Mouse (Mus musculus): ENCODE measurements around the gene Alkbh2.

The Alkbh2 gene

DNA sequence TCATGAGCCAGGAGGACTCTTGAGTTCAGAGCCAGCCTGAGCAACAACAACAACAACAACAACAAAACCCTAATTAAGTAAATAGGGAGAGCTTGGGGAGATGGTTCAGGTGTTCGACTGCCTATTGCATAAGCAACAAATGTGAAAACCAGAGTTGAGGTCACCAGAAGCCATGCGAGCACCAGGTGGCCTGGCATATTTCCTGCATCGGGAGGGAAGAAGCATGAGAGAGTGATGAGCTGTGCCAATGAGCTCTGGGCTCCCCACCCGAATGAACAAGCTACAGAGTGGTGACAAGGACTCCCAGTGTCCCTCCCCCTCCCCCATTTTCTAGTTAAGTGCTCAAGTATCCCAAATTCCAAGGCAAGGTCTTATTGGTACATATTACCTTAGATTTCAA is 26.1 kb downstream of the Alkbh2 start:
- DNase-seq (ENCODE audit: low spot score in 2 of 2) = no peak

DNA sequence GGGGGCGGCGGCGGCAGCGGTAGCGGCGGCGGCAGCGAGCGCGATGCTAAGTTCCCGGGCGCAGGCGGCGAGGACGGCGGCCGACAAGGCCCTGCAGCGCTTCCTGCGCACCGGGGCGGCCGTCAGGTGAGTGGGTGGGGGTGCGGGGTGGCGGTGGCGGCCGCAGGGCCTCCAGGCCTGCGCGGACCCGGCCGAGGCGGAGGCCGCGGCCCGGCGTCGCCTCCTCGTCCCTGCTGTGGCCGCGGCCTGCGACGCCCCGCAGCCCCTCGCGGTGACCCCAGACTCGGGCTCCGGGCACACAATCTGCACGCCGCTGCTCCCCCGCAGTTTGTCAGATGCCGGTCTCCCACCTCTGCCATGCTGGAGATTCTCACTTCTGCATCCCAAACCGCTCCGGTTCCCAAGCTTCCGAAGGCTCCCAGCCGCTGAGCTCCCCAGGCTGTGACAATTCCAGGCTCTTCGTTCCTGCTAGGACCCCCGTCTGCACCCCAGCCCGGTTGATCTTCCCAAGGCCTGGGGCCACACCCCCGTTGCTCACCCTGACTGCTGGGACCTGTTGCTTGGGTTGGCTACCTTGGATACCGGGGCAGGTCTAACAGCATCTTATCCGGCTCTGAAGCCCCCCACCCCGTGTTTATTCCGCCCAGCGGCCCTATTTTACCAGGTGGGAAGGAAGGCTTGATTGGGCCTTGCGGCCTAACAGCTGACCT is 27.5 kb downstream of the Alkbh2 start:
- DNase-seq (ENCODE audit: low spot score in 2 of 2) = no peak

DNA sequence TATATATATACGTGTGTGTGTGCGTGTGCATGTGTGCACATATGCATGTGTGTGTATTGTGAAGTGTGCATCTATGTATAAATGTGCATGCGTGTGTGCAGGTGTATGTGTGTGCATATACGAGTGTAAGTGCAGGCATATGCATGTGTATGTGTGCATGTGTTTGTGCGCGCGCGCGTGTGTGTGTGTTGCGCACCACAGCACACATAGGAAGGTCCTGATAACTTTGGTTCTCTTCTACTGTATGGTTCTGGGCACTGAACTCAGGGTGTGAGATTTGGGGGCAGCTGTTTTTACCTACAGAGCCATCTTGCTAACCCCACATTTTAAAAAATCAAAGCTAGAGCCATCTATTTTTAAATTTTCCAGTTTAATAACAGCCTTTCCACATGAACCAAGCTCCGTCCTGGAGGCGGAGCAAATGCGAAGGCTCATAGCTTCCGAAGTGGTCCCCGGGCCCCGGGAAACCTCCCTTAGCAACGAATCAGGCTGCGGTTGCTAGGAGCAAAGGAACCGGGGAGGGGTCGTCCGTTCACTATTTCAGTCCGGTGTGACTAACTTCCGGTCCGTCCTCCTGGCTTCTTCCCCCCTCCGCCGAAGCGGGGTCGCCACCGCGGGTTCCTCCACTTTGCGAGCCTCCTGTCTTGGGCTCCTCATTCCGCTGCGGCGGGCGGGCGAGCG is 28.2 kb downstream of the Alkbh2 start:
- DNase-seq (ENCODE audit: low spot score in 2 of 2) = peak; percentile 85 to 95

DNA sequence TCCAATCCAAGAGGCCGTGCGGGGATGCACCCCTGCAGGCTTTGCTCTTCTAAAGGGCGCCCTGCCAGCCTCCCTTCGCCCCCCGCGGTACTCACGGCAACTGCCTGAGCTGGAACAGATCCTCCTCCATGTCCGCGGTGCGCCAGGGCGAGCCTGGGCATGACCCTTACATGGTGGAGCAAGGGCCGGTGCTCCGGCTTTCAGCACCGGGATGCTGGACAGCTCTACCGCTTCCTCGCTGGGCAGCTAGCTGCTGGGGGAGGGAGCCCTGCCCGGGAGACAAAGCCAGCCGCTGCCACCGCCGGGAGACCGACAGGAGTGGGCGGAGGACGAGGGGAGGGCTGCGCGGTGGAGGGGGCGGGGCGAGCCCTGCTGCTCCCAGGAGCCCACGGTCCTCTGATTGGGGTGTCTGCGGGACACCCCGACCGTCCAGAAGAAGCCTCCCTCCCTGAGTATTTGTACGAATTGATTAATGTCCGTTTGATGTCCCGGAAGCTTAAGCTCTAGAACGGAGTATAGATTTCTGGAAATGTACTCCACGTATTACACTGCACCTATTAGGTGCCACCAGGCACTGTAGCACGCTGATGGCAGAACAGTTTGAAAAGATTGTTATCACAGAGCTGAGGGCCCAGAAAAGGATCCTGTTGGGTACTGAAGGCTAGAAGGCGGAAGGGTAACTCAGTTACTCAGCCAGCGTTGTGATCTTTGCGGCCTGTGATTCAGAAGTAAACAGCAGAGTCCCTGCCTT is 36.8 kb downstream of the Alkbh2 start, which contains the start of gene Svop:
TSS of gene Svop (minus strand) at position 514 of the 751 bp plus-strand sequence.
- peak; percentile 42 to 79 for DNase-seq (ENCODE audit: low spot score in 2 of 2)

DNA sequence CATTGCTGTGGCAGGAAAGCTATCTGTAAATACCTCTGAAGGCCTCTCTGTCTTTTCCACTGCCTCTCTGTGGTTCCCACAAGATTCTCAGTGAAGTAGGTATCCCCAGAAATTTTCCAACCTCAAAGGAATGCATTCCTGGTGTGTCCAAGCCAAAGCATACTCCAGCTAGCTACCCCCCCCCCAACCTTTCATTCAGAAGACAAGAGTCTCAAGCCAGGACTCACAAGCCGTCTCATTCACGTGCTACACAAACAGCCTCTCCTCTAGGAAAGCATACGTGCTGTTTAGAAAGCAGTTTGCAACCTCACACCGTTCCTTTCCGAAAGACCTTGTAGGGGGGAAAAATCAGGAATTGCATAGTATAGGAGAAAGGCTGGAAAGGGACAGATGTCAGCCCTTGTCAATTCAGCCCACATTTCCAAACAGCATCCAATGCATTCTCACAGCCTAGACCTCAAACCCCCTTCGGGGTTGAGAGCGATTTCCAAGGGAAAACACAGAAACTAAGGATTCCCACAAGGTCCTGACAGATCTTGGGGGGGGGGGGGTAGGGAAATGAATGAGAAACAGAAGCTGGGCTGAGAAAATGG is 37.5 kb downstream of the Alkbh2 start:
- DNase-seq (ENCODE audit: low spot score in 2 of 2) = no peak

DNA sequence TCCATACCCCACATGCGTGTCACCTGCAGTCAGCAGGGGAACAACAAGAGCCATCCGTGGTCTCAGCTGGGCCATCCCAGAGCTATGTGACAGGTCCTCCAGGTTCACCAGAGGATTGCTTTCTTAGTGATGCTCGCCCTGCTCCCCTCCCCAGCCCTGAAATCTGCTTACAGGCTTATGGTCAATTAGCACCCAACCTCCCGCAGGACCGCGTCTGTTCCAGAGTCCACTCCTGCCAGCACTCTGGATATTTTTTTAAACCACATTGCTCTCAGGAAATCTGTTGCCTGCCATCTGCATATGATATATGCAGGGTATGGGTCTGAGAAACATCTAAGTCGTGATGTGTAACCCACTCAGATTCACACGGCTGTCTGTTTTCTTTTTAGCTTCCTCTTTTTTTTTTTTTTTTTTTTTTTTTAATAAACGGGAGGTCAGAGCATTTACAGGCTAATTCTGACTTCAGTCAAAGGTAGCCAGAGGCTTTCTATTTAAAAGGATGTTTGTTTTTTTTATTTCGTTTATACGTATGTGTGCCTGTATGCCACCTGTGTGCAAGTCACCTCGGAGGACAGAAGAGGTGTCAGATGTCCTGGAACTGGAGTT is 40.0 kb downstream of the Alkbh2 start:
- peak in 1 of 2 experiments; percentile 59 for DNase-seq (ENCODE audit: low spot score in 2 of 2)

DNA sequence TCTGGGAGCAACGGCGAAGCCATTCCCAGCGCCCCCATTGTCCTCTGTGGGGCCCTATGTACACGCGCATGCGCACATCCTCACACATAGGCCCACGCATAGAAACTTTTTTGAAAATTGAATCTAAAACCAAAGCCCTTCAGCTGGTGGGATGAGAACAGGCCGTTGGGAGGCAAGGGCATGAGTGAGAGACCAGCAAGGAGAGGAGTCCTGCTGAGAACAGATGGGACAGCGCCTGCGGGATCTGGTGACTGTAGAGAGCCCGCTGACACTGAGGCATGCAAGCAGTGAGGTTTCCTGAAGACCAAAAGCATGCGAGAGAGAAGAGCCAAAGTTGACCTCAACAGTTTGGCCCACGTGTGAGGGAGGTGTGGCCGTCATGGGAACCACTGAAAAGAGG is 42.5 kb downstream of the Alkbh2 start:
- DNase-seq (ENCODE audit: low spot score in 2 of 2) = no peak

DNA sequence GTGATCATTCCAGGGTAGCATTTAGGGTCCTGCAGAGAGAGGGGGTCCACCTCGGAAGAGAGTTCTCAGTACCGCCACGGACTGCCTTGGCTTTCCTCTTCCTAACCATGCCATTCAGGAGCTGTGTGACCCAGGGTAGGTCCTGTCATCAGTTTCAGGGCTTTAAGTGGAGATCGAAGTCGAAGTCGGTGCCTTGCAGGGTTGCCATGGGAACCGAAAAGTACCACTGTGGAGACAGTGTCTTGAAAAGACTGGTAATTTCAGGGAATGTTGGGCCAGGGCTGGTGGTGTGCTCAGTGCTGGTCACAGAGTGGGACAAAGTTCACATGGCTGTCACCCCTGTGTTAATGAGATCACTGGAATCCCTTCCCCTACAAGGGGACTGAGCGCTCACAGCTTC is 51.0 kb downstream of the Alkbh2 start:
- no peak for DNase-seq (ENCODE audit: low spot score in 2 of 2)
